Mouse (Mus musculus): ENCODE results near the gene Taar9. TPM values are rescaled to one million over a fixed set of nuclear protein-coding genes. Genes with fewer than 3 reads are reported as not detected.
"Not testable (repeated sequence)": the region's sequence is repeated elsewhere in the genome, so short reads cannot be mapped to it uniquely, and the experiment has no call there.

The Taar9 gene
- polyA plus RNA-seq, 1 experiment: not detected

DNA sequence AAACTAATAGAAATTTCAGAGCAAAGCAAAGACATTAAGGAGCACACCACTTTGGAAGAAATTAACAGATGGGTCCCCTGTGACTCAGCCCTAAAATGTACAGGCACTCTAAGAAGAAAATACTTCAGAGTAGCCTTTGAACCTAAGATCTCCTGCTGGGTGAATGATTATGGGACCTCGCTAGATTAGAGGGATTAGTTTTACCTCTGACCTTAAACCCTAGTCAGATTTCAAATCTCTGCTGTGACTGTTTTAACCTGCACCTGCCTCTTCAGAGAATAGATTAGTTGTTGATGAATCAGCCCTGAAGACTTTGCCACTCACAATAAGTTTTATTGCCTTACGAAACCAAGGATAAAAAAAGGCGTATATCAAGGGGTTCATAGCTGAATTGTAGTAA lies 1.1 kb downstream of the Taar9 start:
- TF ChIP-seq CTCF (IDR thresholded peaks at IDR 0.05; ENCODE audit: low read depth, low read length) (no peak), POLR2A (IDR thresholded peaks at IDR 0.05; ENCODE audit: insufficient read depth, low read length) (no peak)
- Histone ChIP-seq H3K27me3 (ENCODE audit: control insufficient read depth, insufficient read depth, low read length, poor library complexity, severe bottlenecking) (no peaks in the 10 kb centered on the region), H3K4me3 (ENCODE audit: low read depth, low read length) (no peak overlapping the region), H3K9ac (ENCODE audit: low read depth, poor library complexity, severe bottlenecking) (no peak overlapping the region), H3K27ac (ENCODE audit: insufficient read depth, low read length) (no peak overlapping the region), H3K9me3 (replicated peaks; ENCODE audit: control insufficient read depth, insufficient read depth, low read length, poor library complexity, severe bottlenecking) (no peaks in the 10 kb centered on the region), H3K36me3 (ENCODE audit: control insufficient read depth, insufficient read depth, low read length, poor library complexity, severe bottlenecking) (no peaks in the 10 kb centered on the region), H3K4me1 (ENCODE audit: control insufficient read depth, insufficient read depth, low read length) (no peaks in the 10 kb centered on the region)

- no peaks in the 10 kb centered on the region for H3K27me3 ChIP-seq (ENCODE audit: control insufficient read depth, insufficient read depth, low read length, poor library complexity, severe bottlenecking)
- TF ChIP-seq POLR2A (IDR thresholded peaks at IDR 0.05; ENCODE audit: insufficient read depth, low read length): no peak
- no peak overlapping the region for H3K9ac ChIP-seq (ENCODE audit: low read depth, poor library complexity, severe bottlenecking)
- no peak overlapping the region for H3K27ac ChIP-seq (ENCODE audit: insufficient read depth, low read length)
- H3K4me3 ChIP-seq (ENCODE audit: low read depth, low read length): no peak overlapping the region
- no peaks in the 10 kb centered on the region for H3K36me3 ChIP-seq (ENCODE audit: control insufficient read depth, insufficient read depth, low read length, poor library complexity, severe bottlenecking)
- H3K4me1 ChIP-seq (ENCODE audit: control insufficient read depth, insufficient read depth, low read length): no peaks in the 10 kb centered on the region
- H3K9me3 ChIP-seq (replicated peaks; ENCODE audit: control insufficient read depth, insufficient read depth, low read length, poor library complexity, severe bottlenecking): no peaks in the 10 kb centered on the region
These were observed 1.6 kb downstream of the Taar9 start for GRCm38 (mm10) chr10:24107747-24108146.

DNA sequence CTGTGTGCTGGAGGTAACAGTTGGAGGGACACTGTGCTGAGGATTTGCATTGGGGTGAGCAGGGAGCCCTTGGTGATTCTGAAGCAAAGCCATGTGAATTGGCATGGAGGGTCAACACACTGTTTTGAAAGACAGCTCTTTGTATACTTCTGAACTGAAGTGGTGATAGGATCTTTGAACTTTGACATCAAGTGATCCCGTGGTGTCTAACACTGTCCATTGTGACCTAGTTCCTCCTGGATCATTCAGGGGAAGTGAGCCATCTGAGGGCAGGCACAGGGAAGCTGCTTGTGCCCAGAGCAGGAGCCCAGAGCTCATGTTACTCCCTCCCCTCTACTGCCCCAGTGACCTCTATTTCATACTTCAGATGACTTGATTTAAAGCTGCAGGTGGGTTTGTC lies 6.0 kb downstream of the Taar9 start:
- H3K36me3 ChIP-seq (ENCODE audit: control insufficient read depth, insufficient read depth, low read length, poor library complexity, severe bottlenecking); H3K27me3 ChIP-seq (ENCODE audit: control insufficient read depth, insufficient read depth, low read length, poor library complexity, severe bottlenecking); H3K9me3 ChIP-seq (replicated peaks; ENCODE audit: control insufficient read depth, insufficient read depth, low read length, poor library complexity, severe bottlenecking); H3K4me1 ChIP-seq (ENCODE audit: control insufficient read depth, insufficient read depth, low read length); H3K9ac ChIP-seq (ENCODE audit: low read depth, poor library complexity, severe bottlenecking); H3K27ac ChIP-seq (ENCODE audit: insufficient read depth, low read length); H3K4me3 ChIP-seq (ENCODE audit: low read depth, low read length): not testable (repeated sequence)

- not testable (repeated sequence) for H3K9me3 ChIP-seq (replicated peaks; ENCODE audit: control insufficient read depth, insufficient read depth, low read length, poor library complexity, severe bottlenecking); H3K27me3 ChIP-seq (ENCODE audit: control insufficient read depth, insufficient read depth, low read length, poor library complexity, severe bottlenecking); H3K9ac ChIP-seq (ENCODE audit: low read depth, poor library complexity, severe bottlenecking); H3K4me1 ChIP-seq (ENCODE audit: control insufficient read depth, insufficient read depth, low read length); H3K36me3 ChIP-seq (ENCODE audit: control insufficient read depth, insufficient read depth, low read length, poor library complexity, severe bottlenecking); H3K27ac ChIP-seq (ENCODE audit: insufficient read depth, low read length); H3K4me3 ChIP-seq (ENCODE audit: low read depth, low read length)
These were observed 7.5 kb downstream of the Taar9 start, which contains the start of gene Taar8c for GRCm38 (mm10) chr10:24101812-24102211. TSS of gene Taar8c (minus strand) at chr10:24101912.

DNA sequence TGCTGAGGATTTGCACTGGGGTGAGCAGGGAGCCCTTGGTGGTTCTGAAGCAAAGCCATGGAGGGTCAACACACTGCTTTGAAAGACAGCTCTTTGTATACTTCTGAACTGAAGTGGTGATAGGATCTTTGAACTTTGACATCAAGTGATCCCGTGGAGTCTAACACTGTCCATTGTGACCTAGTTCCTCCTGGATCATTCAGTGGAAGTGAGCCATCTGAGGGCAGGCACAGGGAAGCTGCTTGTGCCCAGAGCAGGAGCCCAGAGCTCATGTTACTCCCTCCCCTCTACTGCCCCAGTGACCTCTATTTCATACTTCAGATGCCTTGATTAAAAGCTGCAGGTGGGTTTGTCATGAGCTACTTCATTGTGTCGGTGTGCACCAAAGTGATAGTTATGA lies 12.3 kb downstream of the Taar9 start:
- not testable (repeated sequence) for H3K27ac ChIP-seq (ENCODE audit: insufficient read depth, low read length); H3K9ac ChIP-seq (ENCODE audit: low read depth, poor library complexity, severe bottlenecking); H3K27me3 ChIP-seq (ENCODE audit: control insufficient read depth, insufficient read depth, low read length, poor library complexity, severe bottlenecking); H3K4me1 ChIP-seq (ENCODE audit: control insufficient read depth, insufficient read depth, low read length); H3K9me3 ChIP-seq (replicated peaks; ENCODE audit: control insufficient read depth, insufficient read depth, low read length, poor library complexity, severe bottlenecking); H3K36me3 ChIP-seq (ENCODE audit: control insufficient read depth, insufficient read depth, low read length, poor library complexity, severe bottlenecking); H3K4me3 ChIP-seq (ENCODE audit: low read depth, low read length)

DNA sequence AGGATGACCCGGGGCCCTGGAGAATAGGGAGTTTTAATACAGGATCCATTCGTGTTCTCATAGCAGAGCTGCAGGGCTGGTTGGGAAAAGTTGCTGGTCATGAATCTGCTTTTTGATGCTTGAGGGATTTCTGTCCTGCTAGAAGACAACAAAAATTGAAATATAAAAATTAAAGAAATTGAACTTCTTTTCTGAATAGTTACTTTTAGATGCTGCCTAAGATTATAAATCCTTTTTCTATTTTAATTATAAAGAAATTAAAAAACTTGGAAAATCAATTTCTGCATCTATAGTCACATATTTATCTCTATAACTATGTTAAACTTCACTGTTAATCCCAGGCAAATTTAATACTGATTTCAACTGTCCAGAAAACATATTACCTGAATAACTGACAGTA lies 17.1 kb downstream of the Taar9 start, which contains the start of gene Taar8b:
Taar8b (minus strand) TSS at position 101 of the 400 bp plus-strand sequence.
- no peaks in the 10 kb centered on the region for H3K27me3 ChIP-seq (ENCODE audit: control insufficient read depth, insufficient read depth, low read length, poor library complexity, severe bottlenecking)
- no peaks in the 10 kb centered on the region for H3K9me3 ChIP-seq (replicated peaks; ENCODE audit: control insufficient read depth, insufficient read depth, low read length, poor library complexity, severe bottlenecking)
- H3K27ac ChIP-seq (ENCODE audit: insufficient read depth, low read length): no peak within 1 kb of the TSS
- H3K36me3 ChIP-seq (ENCODE audit: control insufficient read depth, insufficient read depth, low read length, poor library complexity, severe bottlenecking): no peaks in the 10 kb centered on the region
- no peaks in the 10 kb centered on the region for H3K4me1 ChIP-seq (ENCODE audit: control insufficient read depth, insufficient read depth, low read length)
- H3K4me3 ChIP-seq (ENCODE audit: low read depth, low read length): no peak within 1 kb of the TSS
- H3K9ac ChIP-seq (ENCODE audit: low read depth, poor library complexity, severe bottlenecking): no peak within 1 kb of the TSS
- TF ChIP-seq EP300 (IDR thresholded peaks at IDR 0.05; ENCODE audit: insufficient read depth, low read depth, low read length) (no peak), POLR2A (IDR thresholded peaks at IDR 0.05; ENCODE audit: insufficient read depth, low read length) (no peak), CTCF (IDR thresholded peaks at IDR 0.05; ENCODE audit: low read depth, low read length) (no peak)

DNA sequence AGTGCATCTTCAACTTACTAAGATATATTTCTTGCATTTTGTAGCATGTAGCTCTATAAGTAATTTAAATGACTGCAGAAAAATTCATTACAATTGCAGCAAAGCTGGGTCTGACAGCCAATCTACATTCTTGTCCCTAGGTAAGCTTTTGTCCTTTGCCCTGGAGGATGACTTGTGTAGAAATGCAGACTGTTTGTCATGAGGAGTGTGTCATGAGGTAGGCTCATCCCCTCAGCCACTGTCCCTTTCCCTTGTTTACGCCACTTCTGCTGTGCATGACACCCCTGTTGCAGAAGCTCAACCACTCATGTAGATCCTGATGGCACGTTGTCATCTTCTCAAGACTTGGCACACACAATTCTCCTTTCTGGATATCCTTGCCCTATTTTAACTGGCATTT lies 22.2 kb downstream of the Taar9 start:
- TF ChIP-seq POLR2A (IDR thresholded peaks at IDR 0.05; ENCODE audit: insufficient read depth, low read length) (no peak), CTCF (IDR thresholded peaks at IDR 0.05; ENCODE audit: low read depth, low read length) (no peak), EP300 (IDR thresholded peaks at IDR 0.05; ENCODE audit: insufficient read depth, low read depth, low read length) (no peak)

More for the DNA sequence above, 22.2 kb downstream of the Taar9 start:
- H3K36me3 ChIP-seq (ENCODE audit: control insufficient read depth, insufficient read depth, low read length, poor library complexity, severe bottlenecking): no peaks in the 10 kb centered on the region
- no peak overlapping the region for H3K27ac ChIP-seq (ENCODE audit: insufficient read depth, low read length)
- H3K4me1 ChIP-seq (ENCODE audit: control insufficient read depth, insufficient read depth, low read length): no peaks in the 10 kb centered on the region
- no peak overlapping the region for H3K9ac ChIP-seq (ENCODE audit: low read depth, poor library complexity, severe bottlenecking)
- no peaks in the 10 kb centered on the region for H3K9me3 ChIP-seq (replicated peaks; ENCODE audit: control insufficient read depth, insufficient read depth, low read length, poor library complexity, severe bottlenecking)
- no peaks in the 10 kb centered on the region for H3K27me3 ChIP-seq (ENCODE audit: control insufficient read depth, insufficient read depth, low read length, poor library complexity, severe bottlenecking)
- no peak overlapping the region for H3K4me3 ChIP-seq (ENCODE audit: low read depth, low read length)

Measured in ES-Bruce4 (cell line).